Mouse (Mus musculus): ENCODE results near the gene Vwa8.
"Not testable (repeated sequence)": the region's sequence is repeated elsewhere in the genome, so short reads cannot be mapped to it uniquely, and the experiment has no call there.

Gene Vwa8

DNA sequence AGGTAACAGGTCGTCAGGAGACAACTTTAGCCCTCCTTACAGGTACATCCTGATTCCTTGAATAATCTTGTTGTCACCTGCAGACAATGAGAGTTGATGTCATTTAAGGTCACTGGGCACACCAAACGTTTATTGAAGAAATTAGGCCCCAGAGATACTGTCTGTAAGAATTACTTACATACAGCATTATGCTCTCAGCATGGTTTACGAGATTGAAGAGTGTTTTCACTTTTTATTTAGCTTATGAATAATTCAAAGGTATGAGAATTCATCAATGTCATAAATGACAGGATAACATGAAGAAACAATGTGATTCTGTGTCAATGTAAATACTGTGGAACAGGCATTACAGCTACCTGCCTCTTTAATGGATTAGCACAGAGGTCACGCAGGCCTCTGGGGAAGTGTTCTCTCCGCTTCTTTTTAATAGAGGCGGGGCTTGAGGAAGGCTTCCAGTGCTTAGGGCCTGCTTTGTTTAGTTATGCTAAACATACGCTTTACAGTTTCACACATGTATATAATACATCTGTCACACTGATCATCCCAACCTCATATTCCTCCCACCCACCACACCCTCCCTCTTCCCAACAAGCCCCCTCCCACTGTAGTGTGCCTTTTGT lies 37.2 kb downstream of the Vwa8 start:
- no peak for DNase-seq (ENCODE audit: low spot score)

DNA sequence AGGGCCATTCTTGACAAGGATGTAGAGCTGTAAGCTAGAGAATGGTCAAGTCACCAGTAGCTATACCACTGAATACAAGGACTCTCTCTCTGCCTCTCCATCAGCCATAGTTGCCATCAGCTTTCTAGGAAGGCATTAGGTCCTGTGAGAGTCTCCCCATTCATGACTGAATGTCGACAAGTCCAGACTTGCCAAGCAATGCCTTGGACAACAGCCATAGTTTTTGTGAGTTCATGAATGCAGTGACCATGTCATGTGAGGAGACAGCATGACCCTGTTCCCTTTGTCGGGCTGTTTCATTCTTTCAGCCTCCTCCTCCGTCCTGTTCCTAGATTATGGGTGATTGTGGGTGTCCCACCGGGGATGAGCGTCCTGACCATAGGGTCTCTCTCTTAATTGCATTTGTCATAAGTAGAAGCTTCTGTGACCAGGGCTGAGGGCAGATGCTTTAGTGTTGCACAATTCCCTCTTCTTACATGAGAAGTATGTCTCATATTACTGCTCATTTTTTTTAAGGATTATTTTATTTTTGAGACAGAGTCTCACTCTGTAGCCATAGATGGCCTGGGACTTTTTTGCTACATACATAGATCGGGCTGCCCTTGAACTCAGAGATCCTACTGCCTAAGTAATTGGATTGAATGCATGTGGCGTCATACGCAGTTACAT lies 37.8 kb downstream of the Vwa8 start:
- DNase-seq (ENCODE audit: low spot score) = no peak

DNA sequence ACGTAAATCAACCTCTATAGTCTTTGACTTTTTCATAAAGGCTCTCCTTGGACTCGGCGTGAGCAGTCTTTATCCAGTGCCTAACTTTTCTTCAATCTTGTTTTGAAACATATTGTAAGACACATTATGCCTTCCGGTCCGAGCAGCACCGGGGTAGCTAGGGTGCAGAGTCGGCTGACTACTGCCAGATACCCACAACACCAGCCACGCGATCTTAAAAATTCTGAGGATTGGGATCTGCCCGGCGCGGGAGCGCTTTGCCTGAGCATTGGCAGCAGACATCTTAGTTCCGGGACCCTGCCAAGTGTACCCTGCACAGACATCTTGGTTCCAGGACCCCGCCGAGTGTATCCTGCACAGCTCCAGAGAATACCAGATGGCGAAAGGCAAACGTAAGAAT lies 38.6 kb downstream of the Vwa8 start:
- DNase-seq (ENCODE audit: low spot score) = not testable (repeated sequence)

DNA sequence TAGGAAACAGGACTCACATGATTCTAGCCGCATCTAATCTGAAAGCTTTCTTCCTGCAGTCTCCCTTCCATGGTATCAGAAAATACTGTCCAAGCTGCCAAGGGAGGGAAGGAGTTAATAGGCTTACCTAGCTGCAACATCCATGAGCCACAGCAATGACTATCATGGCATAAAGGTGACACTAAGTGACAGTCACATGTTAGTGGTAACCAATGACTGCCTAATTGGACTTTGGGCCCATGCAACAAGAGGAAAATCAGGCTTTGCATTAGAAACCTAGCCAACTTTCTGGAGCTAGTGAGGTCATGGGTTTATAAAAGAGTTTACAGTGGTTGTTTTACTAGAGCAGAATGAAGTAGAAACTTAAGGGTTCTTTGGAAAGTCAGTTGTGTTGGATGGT lies 46.6 kb downstream of the Vwa8 start:
- DNase-seq (ENCODE audit: low spot score) = no peak

DNA sequence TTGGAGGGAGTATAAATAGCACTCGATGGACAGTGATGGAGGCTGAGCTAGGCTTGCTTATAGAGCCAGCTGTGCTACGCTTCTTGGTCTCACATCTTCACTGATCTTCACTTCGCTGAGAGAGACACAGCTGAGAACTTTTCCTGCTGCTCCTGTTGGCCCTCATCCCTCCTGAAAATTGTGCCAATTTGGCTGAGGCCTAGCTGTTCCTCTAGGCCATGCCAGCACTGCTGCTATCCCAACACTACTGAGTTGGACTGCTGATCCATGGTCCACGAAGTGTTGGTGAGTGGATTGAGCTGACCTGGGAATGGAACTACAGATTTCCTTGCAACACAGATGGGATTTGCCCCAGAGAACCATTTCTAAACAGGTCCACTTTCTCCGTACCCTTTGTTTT lies 47.4 kb downstream of the Vwa8 start:
- DNase-seq (ENCODE audit: low spot score) = no peak

DNA sequence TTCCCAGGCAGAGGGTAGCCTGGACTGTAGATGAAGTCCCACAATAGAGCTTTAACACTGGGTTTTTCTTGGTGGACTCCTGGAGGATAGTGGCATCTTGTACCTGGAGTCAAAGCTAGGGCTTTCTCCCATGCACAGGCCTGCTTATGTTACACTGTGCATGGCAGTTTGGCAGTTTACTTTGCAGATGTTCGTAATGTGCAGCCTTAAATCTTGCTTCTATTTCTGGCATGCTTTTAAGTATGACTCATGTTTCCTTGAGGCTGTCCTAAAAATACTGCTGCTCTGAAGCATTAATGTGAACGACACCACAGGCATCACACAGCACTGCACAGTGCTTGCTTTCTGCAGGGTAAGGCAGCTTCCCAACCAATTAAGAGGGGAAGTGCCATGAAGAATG lies 51.9 kb downstream of the Vwa8 start:
- no peak for DNase-seq (ENCODE audit: low spot score)

DNA sequence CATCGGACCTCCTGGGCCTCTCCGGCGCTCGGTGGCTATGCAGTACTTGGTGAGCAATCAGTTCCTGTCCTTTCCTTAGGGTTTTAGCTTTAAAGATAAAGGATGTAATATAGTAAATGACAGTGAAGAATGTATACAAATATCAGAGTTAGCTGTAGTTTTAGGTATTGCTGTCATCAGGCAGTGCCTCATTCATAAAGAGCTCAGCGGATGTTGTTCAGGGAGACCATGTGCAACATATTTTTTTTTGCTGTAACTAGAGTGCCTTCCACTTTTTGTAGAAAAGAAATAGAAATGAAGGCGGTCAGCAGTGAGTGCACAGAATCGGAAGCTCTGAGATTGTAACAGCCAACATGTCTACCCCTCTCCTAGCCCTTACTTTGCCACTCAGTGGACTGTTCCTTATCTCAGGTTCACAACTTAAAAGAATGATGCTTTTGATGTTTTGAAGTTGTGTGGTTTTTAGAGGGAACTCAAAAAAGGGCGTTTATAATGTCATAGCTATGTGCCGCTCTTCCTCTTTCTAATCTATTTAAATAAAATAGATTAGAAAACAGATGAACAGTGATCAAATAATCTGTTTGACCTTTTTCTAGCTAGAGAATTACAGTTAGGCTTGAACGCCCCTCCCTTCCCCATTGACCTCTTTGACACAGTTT lies 59.5 kb downstream of the Vwa8 start:
- no peak for DNase-seq (ENCODE audit: low spot score)

DNA sequence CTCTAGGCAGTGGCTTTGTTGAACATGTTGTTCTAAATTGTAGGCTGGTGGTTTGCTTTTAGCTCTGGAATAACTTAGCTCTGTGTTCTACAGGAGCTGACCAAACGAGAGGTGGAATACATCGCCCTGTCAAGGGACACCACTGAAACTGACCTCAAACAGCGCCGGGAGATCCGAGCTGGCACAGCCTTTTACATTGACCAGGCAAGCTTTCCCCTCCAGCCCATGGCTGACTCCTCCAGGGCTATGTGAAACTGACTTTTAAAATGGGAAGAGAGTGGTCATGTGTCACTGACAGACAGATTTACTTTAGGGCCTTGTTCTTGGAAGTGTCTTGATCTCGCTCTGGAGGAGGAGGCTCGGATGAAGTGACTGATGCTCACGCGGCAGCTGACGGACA lies 63.2 kb downstream of the Vwa8 start:
- DNase-seq (ENCODE audit: low spot score) = no peak

DNA sequence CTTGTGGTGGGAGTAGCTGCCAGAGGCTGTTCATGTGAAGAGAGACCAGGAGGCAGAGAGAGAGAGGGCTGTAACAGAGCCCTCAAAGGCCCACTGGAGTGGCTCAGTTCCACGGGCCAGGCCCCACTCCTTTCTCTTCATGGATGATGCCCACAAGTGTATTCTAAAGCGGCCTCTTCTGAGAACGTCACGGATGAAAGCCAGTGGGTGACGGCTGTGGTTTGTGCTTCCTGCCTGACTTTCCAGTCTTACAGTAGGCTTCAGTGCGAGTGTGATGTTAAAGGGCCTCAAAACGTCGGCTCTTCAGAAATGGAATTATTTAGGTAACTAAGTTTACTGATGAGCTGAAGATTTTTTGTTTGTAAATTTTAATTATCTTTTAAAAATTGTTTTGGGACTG lies 65.3 kb downstream of the Vwa8 start:
- no peak for DNase-seq (ENCODE audit: low spot score)

DNA sequence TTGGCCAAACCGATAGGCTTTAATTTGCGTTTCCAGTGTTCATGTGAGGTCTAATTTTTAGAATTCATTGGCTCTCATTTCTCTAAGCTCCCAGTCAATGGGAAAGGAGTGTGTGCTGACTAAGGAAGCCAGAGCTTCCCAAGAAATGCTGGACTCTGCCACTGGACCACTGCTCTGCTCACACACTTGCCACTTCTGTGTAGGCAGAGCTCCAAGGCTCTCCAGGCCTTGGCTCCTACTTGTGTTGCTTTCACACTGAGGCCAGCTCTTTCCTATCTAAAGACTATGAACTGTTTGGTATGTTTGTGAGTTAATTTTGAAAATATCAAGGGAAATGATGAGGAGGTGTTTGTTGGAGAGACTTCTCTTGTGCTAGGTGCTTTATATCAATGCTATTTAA lies 67.8 kb downstream of the Vwa8 start:
- no peak for DNase-seq (ENCODE audit: low spot score)

DNA sequence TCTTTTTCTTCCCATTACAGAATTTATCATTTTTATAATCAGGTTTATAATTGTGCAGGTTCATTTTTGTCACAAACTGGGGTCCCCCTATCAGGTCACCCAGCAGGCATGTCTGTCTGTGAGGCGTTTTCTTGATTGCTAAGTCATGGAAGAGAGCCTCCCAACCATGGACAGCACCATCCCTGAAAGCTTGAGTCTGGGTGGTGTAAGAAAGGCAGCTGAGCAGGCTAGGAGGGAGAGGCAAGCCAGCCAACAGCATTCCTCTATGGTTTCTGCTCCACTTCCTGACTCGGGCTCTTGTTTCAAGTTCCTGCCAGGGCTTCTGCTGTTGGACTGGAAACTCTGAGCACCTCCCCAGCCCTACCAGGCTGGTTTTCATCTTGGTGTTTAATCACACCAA lies 72.4 kb downstream of the Vwa8 start:
- no peak for DNase-seq (ENCODE audit: low spot score)

DNA sequence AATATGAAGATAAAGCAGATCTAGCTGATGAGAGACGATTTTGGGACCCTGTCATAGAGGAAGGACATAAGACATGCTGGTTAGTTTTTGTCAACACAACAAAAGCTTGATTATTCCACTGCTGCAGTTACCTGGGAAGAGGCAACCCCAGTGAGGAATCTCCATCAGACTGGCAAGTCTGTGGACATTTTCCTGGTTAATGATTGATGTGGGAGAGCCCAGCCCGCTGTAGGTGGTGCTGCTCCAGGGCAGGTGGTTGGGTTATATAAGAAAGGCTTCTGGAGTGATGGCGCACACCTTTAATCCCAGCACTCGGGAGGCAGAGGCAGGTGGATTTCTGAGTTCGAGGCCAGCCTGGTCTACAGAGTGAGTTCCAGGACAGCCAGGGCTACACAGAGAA lies 74.8 kb downstream of the Vwa8 start:
- no peak for DNase-seq (ENCODE audit: low spot score)

DNA sequence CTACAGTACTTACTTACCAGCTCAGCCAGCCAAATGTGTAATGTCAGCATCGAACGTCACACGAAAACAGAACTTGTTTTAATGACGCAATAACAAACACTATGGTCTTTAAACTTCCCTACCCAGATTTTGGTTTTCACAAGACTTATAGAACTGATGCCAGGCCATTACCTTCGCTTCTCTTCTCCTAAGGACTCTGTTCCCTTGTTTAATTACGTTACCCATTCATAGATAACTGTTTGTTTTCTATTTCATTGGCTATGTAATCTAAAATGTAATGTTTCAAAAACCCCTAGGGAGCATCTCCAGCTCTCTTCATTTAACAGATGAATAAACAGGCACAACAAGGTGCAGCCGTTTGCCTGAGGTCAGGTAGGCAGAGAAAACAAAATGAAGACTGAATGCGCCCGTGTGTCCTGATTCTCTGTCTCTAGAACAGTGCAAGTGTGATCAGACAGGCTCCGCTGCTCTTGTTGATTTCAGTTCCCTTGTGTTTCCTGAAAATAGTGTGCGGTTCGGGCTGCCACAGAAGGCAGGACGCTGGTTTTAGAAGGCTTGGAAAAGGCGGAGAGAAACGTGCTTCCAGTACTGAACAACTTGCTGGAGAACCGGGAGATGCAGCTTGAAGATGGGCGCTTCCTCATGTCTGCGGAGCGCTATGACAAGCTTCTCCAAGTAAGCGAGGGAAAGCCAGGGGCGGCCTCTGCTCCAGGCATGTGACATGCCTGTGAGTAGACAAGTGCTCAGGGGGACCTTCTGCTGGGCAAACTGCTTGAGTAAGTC lies 76.1 kb downstream of the Vwa8 start:
- DNase-seq (ENCODE audit: low spot score) = no peak

DNA sequence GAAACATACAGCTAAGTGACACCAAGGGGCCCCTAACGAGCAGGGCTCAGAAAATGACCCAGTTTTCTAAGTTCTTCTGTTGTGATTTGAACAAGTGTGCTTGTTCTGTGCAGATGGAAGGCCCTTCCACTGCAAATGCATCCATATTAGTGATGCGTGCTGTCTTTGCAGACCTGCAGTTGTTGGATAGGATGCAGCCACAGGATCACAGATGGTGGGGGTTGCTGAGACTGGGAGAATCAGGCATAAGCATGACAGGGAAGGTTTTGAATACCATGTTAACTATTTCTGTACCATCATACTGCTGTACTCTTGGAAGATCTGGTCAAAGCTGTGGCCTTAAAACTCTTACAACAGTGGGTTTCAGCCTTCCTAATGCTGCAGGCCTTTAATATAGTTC lies 83.2 kb downstream of the Vwa8 start:
- no peak for DNase-seq (ENCODE audit: low spot score)

DNA sequence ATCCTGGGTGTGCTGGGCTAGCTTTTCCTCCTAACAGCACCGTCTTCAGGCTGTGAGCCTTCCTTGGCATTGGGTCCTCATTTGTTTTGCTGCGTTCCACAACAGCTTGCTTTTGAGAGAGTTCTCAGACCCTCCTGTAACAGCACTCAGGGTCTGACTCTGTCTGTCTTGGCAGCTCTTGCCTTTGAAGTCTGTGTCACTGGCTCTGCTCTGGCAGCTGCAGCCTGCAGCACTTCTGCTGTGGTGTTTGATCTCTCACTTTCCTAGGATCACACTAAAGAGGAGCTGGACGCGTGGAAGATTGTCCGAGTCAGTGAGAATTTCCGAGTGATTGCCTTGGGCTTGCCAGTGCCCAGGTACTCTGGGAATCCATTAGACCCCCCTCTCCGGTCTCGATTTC lies 84.5 kb downstream of the Vwa8 start:
- no peak for DNase-seq (ENCODE audit: low spot score)

DNA sequence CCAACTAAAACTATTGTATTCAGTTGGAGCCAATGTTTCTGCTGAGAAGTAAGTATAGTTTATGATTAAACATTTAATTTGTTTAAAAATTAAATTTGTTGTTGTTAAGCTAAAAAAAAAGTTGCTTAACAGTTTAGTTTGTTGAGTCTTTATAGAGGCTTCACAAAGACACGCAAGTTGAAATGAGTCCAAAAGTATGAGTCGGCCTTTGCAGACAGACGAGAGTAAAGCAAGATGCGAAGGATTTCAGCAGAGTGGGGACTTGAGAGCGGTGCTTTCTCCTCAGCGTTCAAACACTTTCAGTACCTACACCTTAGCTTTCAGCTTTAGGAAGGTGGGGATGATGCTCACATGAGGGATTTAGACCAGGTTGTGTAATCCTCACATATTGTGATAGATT lies 85.7 kb downstream of the Vwa8 start:
- no peak for DNase-seq (ENCODE audit: low spot score)

DNA sequence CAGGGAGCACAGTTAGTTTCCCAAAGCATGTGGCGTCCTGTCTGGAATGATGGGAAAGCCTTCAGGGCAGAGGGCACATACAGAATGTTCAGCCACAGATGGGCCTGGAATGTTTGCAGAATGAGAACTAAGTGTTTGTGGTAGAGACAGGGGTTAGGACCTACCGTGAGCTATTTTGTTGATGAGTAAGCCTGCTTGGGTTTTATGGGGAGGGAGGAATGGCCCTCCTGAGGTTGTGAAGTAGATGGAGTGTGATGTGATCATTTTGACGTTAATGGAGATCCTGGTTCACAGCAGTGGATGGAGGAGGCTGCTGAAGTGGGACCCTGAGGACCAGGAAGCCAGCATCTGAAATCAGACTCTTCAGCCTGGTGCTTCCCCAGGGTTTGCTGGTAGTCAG lies 86.9 kb downstream of the Vwa8 start:
- DNase-seq (ENCODE audit: low spot score) = no peak

DNA sequence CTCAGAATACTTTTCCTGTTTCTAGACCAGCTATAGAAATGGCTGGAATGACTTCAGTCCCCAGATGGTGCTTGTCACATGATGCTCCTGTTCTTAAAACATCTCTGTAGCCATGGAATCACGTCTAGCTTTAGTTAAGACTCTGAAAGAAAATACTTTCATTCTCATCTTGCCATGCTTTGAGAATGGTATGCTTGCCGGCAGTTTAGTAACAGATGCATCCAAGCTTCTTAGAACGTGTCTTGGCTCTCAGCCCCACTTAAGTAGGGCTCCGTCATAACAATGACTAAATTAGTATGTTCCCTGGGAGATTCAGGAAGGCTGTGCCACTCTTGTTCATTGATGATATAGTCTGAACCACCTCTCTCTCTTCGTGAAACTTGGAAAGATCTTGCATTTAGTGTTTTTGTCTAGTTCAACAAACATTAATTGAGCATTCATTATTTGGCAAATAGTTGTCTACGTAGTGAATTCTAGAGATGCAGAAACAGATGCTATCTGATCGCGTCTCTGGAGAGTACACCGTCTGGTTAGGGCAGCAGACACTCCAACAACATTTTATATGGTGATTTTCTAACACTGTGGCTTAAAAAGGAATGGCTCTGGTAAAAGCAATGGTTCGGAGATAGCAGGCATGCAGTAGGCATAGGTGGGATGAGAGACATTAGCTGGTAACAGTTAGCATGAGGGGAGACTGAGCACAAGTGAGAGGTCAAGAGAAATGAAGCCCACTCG lies 93.1 kb downstream of the Vwa8 start:
- no peak for DNase-seq (ENCODE audit: low spot score)

DNA sequence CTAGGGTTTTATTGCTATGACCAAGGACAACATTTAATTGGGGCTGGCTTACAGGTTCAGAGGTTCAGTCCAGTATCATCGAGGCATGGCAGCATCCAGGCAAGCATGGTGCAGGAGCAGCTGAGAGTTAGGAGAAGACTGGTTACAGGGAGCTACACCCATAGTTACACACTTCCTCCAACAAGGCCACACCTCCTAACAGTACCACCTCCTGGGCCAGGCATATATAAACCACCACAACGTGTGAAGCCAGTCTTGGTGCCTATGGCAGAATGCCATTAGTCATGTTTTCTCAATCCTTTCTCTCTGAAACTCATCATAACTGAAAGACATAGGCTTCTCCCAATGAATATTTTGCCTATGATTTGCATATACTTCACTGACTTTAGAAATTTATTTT lies 106.9 kb downstream of the Vwa8 start:
- no peak for DNase-seq (ENCODE audit: low spot score)

DNA sequence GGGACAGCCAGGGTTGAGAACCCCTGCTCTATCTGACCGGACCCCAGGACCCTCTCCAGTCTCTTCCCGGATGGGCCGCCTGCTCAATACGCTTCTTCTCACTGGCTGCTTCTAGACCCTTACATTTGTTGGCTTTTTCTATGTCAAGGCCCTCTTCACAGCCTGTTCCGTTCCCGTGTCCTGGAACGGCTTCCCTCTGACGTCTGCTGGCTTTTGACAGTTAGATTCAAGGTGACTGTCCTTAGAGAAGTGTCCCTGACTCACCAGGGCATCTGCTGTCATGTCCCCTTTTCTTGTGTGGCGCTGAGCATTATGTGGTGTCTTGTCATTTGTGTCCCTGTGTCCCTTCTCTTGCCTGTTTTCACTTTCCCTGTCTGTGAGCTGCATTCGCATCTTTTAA lies 121.8 kb downstream of the Vwa8 start:
- no peak for DNase-seq (ENCODE audit: low spot score)

DNA sequence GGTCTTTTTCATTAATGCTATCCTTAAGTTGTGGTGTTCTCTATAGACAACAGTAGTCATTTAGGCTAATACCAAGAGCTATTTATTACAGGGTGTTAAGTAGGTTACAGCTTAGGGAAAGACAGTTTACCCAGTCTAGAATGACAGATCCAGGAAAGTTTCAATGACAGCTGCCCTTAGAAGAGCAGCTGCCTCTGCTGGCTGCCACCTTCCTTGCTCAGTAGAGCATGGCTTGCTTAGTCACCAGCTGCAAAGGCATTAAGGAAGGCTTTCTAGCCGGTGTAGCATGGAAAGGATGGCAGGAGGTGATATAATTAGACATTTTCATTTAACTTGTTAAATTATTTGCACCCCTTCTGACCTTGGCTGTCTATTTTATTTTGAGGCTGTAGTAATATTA lies 123.6 kb downstream of the Vwa8 start:
- no peak for DNase-seq (ENCODE audit: low spot score)

DNA sequence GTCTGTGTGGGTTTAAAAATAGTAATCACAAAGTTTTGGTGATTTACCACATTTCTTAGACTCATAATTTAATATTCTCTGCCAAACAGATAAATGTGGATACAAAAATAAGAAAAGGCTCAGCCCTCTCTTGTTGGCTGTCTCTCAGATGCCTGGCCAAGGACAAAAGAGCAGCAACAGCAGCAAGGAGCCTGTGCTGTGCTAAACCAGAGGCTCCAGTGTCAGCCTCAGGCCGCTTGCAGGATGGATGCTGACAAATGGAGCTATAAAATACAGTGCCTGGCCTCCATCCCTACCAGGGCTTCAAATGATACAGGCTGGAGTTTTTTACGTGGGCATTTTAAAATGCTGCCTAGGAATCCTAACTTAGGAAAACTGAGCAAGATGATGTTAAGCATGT lies 134.3 kb downstream of the Vwa8 start:
- DNase-seq (ENCODE audit: low spot score) = peak; percentile 52

Measured in ovary, adult 18-20 months (tissue).